Mouse (Mus musculus): ENCODE results near the gene Brpf3.
"Not testable (repeated sequence)": the region's sequence is repeated elsewhere in the genome, so short reads cannot be mapped to it uniquely, and the experiment has no call there.

Brpf3 gene

GRCm38 (mm10) chr17:28827665-28828231 lies 26.9 kb downstream of the Brpf3 start:
- peak in 1 of 2 experiments; percentile 42 for DNase-seq (ENCODE audit: low spot score in 2 of 2)

GRCm38 (mm10) chr17:28829120-28829519 lies 28.2 kb downstream of the Brpf3 start:
- DNase-seq (ENCODE audit: low spot score in 2 of 2), result no peak

- DNase-seq (ENCODE audit: low spot score in 2 of 2), result no peak
Measured at GRCm38 (mm10) chr17:28831065-28831464, 30.2 kb downstream of the Brpf3 start.

- no peak for DNase-seq (ENCODE audit: low spot score in 2 of 2)
Measured at GRCm38 (mm10) chr17:28832040-28832439, 31.1 kb downstream of the Brpf3 start.

- DNase-seq (ENCODE audit: low spot score in 2 of 2), result no peak
Measured at GRCm38 (mm10) chr17:28832875-28833274, 32.0 kb downstream of the Brpf3 start.

- no peak for DNase-seq (ENCODE audit: low spot score in 2 of 2)
Measured at GRCm38 (mm10) chr17:28834676-28835075, 33.8 kb downstream of the Brpf3 start.

GRCm38 (mm10) chr17:28837840-28838239 lies 37.0 kb downstream of the Brpf3 start:
- no peak for DNase-seq (ENCODE audit: low spot score in 2 of 2)

- DNase-seq (ENCODE audit: low spot score in 2 of 2), result not testable (repeated sequence)
Measured at GRCm38 (mm10) chr17:28841947-28842346, 41.1 kb downstream of the Brpf3 start.

GRCm38 (mm10) chr17:28843665-28844064 lies 42.8 kb downstream of the Brpf3 start:
- DNase-seq (ENCODE audit: low spot score in 2 of 2), result no peak

- no peak for DNase-seq (ENCODE audit: low spot score in 2 of 2)
Measured at GRCm38 (mm10) chr17:28846974-28847617, 46.2 kb downstream of the Brpf3 start.

GRCm38 (mm10) chr17:28850511-28850910 lies 49.6 kb downstream of the Brpf3 start:
- no peak for DNase-seq (ENCODE audit: low spot score in 2 of 2)

- no peak for DNase-seq (ENCODE audit: low spot score in 2 of 2)
Measured at GRCm38 (mm10) chr17:28854377-28854776, 53.5 kb downstream of the Brpf3 start.

GRCm38 (mm10) chr17:28855166-28855885 lies 54.4 kb downstream of the Brpf3 start:
- DNase-seq (ENCODE audit: low spot score in 2 of 2), result no peak

- no peak for DNase-seq (ENCODE audit: low spot score in 2 of 2)
Measured at GRCm38 (mm10) chr17:28856030-28856429, 55.1 kb downstream of the Brpf3 start.

- no peak for DNase-seq (ENCODE audit: low spot score in 2 of 2)
Measured at GRCm38 (mm10) chr17:28858205-28858604, 57.3 kb downstream of the Brpf3 start, which contains the start of gene Pnpla1. Gene Pnpla1, plus strand, starts transcription at chr17:28858411.

GRCm38 (mm10) chr17:28863926-28864325 lies 63.0 kb downstream of the Brpf3 start:
- DNase-seq (ENCODE audit: low spot score in 2 of 2), result no peak

- DNase-seq (ENCODE audit: low spot score in 2 of 2), result no peak
Measured at GRCm38 (mm10) chr17:28864464-28864863, 63.6 kb downstream of the Brpf3 start.

- no peak for DNase-seq (ENCODE audit: low spot score in 2 of 2)
Measured at GRCm38 (mm10) chr17:28866921-28867320, 66.0 kb downstream of the Brpf3 start.

GRCm38 (mm10) chr17:28867381-28867780 lies 66.5 kb downstream of the Brpf3 start:
- no peak for DNase-seq (ENCODE audit: low spot score in 2 of 2)

GRCm38 (mm10) chr17:28869412-28870110 lies 68.7 kb downstream of the Brpf3 start:
- DNase-seq (ENCODE audit: low spot score in 2 of 2), result peak; percentile 88 to 94

- DNase-seq (ENCODE audit: low spot score in 2 of 2), result no peak
Measured at GRCm38 (mm10) chr17:28870435-28870834, 69.5 kb downstream of the Brpf3 start.

GRCm38 (mm10) chr17:28871831-28872230 lies 70.9 kb downstream of the Brpf3 start:
- no peak for DNase-seq (ENCODE audit: low spot score in 2 of 2)

Measured in right cerebral cortex, postnatal 10 days (tissue).